Mouse (Mus musculus): Measurements from ENCODE around the gene Kcnk2. TPM values are rescaled to one million over a fixed set of nuclear protein-coding genes. Genes with fewer than 3 reads are reported as not detected.

Gene Kcnk2
- total RNA-seq (2014; fragmentation: Nextera tagmentation), result not detected in 2 replicates
- not detected in 2 replicates for total RNA-seq (2017)

DNA sequence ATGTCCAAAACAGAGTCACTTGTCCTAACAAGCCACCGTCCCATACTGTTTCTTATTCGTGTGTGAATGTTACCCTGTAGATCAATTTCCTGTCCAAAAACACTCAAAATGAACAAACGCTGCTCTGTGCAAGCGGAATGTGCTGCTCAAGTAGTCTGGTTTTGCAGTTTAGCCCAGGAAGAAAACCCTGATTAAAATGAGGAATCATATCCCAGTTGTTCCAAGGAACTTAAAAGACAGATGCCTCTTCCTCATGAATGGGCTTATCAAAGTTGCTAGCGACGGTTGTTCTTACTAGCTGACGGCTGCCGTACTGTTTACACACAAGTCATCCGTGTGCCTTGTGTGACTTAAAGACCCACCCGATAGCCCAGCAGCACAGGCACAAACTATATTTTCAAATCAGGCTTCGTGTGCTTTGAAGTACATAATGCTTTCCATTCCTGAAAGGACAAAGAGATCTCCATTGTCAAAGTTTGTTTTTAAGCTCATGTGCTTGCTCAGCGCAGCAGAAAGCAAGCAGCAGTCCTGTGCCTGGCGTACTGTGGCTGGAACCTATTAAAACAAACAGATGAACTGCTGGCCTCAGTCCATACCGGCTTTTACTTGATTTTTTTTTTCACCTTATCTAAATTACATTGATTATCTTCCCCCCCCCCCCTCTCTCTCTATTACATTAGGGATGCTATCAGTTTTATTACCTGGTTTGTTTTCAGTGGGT is at the start of gene Kcnk2:
Kcnk2 (minus strand) TSS at position 51 of the 721 bp plus-strand sequence.
- ATAC-seq (replicated peaks; ENCODE audit: poor library complexity, severe bottlenecking), result no peak

DNA sequence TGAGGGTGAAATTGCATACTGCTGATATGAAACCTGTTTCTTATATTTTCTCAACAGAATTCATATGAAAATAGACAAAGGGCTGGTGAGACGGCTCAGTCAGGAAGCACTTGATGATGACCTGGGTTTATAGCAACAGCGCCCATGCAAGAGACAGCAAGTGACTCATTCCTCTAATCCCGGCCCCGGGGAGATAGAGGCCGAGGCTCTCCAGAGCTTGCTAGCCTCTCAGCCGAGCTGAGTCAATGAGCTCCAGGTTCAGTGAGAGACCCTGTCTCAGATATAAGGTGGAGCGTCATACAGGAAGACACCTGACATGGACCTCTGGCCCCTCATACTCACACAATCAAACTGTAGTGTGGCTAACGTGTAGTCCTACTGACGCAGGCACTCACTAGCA is 38.7 kb upstream of the Kcnk2 start:
- no peak for ATAC-seq (replicated peaks; ENCODE audit: poor library complexity, severe bottlenecking)

DNA sequence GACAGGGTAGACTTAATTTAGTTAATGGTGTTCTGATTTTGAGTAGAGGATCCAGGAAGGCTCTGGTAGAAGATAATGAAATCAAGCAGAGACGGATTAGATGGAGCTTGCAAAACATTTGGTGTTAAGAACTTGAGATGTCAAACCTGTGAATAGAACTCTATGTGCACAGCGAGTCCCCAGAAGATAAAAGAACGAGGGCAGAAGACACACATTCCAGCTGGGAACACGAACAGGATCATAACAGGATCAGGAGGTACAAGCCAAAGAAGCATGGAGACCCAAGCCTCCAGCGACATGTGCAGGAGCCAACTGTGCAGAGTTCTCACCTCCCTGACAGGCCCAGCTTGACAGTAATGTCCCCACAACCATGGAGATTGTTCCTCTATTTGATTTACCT is 35.1 kb upstream of the Kcnk2 start:
- no peak for ATAC-seq (replicated peaks; ENCODE audit: poor library complexity, severe bottlenecking)

DNA sequence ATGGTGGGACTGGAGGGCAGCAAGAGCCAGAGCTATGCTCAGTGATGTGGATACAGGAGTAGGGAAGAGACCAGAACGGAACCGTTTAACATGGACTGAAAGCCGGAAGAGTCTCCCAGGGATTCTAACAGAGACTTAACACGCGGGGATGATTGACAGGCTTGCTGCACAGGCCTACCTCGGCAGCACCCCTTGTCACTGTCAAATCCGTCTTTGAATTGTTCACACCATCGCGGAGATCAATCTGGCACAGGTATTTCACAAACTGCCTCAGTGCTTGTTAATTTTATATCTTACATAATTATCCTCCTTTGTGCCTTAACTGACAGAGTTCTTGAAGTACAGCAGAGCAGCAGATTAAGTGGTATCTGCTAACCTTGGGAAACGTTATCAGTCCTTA is 33.4 kb upstream of the Kcnk2 start:
- no peak for ATAC-seq (replicated peaks; ENCODE audit: poor library complexity, severe bottlenecking)

DNA sequence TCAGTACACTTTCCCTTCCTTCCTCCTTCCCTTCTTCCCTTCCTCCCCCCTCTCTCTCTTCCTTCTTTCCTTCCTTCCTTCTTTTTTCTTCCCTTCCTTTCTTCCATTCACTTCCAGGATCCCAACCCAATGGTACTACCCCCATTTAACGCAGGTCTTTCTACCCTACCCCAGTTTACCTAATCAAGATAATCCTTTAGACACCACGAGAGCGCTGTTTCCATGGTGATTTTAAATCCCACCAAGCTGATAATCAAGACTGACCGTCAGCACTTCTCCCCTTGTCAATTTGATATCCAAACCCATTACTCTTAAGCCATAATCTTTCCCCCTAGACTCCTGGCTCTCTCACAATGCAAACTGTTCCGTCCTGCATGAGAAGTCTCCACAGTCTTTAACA is 29.4 kb upstream of the Kcnk2 start:
- ATAC-seq (replicated peaks; ENCODE audit: poor library complexity, severe bottlenecking), result no peak

DNA sequence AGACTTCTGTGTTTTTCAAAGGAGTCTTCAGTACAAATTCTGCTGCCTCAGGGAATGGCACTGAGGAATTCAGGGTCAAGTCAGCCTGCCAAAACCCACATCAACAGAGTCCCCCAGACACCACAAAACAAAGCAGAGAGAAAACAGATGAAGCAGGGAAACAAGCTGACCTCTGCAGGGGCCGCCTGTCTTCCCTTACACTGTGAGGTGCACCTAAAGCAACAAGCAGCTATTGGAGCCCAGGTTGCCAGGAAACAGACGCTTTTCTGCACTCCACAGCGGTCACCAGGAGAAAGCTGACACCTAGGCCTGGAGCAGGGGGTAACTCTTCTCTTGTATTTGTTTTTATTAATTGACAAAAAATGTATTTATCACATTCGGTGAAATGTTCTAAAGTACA is 28.5 kb upstream of the Kcnk2 start:
- ATAC-seq (replicated peaks; ENCODE audit: poor library complexity, severe bottlenecking), result no peak

DNA sequence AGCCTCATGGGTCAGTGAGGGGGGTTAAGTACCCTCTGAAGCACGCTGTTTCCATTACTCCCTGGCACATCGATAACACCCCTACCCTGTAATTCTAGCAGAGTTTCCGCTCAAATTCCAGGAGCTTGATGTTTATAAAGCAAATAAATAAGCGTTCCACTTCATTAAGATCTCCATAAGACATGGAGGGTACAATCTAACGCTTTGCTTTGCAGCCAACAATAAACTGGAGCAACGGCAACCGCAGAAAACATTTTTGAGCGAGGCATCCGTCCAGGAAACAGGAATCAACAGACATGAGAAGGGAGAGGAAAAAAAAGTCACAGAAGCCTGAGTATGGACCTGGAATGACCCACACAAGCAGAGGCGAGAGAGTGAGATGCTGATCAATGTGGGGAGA is 27.5 kb upstream of the Kcnk2 start:
- ATAC-seq (replicated peaks; ENCODE audit: poor library complexity, severe bottlenecking), result no peak

DNA sequence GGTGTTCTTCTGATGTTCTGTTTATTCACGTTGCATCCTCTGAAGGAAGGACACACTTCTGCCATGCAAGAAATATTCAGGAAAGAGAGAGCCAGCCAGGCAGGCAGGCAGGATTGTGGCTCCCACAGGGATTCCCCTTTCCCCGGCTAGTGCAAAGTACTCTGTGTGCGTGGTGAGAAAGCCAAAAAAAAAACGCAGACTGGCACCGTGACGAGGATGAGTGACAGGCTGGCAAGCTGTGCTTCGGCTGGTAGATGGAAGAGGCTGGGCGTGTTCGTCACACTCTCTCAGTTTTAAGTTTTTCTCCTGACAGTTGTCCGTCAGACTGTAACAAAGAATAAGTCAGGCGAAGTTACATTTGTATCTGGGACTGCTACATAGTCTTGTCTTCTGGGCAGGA is 24.2 kb upstream of the Kcnk2 start:
- no peak for ATAC-seq (replicated peaks; ENCODE audit: poor library complexity, severe bottlenecking)

DNA sequence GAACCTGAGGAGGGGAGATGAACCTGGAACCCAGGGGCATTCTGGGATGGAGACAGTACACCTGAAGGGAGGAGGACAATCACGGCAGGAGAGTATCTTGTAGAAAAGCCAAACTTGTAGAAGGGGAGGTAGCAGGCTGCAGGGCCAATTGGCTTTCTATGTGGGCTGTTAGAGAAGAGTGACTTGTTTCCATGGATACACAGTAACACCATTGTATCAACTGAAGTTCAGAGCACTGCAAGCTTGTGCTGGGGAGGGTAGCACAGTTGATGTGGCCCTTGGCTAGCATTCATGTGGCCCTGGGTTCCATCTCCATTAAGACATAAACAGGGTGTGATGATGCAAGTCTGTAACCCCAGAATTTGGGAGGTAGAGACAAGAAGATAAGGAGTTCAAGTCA is 17.8 kb upstream of the Kcnk2 start:
- ATAC-seq (replicated peaks; ENCODE audit: poor library complexity, severe bottlenecking), result no peak

DNA sequence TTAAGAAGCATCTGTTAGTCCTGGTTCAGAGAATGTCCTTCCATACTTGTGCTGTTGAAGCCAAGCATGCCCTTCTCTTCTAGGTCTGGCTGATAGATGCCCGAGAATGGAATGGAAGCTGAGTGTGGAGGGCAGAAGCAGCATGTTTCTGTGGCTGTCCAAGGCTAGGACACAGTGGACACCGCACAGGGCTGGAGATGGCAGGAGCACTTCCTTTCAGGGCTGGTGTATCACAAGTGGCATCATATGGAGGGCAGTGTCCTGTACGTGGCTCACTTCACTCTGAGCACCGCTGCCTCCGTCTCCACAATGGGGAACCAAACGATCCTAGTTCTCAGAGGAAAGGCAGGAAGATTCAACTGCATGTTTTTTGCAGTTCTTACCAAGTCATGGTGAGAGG is 7.8 kb upstream of the Kcnk2 start:
- no peak for ATAC-seq (replicated peaks; ENCODE audit: poor library complexity, severe bottlenecking)

DNA sequence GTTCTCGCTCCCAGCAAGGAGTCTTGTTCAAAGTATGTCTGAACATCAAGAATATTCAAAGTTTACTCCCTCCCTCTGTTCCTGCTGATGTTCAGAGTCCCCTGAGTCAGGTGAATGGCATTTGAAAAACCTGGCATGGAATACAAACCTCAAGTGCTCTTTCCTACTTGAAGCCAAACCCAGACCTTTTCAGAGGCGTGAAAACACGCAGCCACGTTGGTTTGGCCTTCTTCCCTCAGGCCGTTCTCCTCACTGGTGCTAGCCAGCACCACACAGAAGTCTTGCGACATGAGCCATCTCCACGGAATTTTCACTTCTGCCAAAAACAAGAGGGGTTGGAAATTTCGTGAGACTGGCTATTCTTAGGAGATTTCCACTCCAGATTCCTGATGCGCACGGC is 3.1 kb upstream of the Kcnk2 start:
- ATAC-seq (replicated peaks; ENCODE audit: poor library complexity, severe bottlenecking), result no peak

DNA sequence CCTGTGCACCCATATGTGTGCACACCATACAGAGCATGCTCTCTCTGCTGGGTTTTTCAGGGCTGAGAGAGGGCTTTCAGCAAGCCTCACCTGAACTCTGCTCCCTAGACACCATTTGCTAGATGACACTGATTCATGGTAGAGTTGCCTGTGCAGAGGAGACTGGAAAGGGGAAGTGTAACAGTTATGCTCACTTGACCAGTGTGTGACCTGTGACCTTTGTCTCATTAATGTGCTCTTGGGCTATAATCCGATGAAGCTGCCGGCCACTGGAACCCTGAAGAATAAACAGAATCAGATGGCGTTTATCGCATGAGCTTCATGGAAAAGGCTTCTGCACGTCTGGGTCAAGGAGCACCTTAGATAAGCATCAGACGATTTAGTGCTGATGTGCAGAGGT is 1.5 kb upstream of the Kcnk2 start:
- no peak for ATAC-seq (replicated peaks; ENCODE audit: poor library complexity, severe bottlenecking)

DNA sequence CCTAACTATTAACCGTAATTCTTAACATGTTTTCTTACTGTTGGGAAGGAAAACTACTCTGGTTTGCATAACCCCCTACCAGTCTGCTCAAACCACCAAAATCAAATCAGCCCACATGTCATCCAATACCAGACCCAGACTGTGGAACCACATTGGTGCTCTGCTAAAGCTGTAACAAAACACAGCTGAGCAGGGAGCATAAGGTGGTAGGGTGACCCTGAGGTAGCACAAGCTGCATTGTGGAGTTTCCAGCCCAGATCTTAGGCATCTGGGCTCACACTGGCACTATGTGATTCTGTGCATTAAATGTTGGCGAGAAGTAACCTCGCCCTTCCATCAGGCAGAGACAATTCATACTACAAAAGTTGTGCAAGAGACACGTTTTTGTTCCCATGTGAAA is 1.1 kb upstream of the Kcnk2 start:
- ATAC-seq (replicated peaks; ENCODE audit: poor library complexity, severe bottlenecking), result no peak

DNA sequence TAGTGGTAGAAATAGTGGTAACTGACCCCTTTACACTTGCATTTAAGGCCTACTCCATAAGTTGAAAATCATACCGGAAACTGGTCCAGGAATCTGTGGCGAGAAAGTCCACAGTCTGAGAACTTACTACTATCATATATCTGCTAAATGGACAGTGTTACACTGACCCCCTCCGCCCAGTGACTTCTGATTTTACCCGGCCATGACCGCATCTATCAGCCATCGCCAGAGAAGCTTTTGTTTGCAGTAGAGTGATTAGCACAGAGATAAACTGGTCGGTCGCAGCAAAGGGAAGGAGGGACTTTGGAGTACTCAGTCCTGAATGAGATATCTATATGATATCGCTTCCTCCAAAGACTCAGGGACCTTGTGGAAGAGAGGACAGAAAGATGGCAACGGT is 15.2 kb downstream of the Kcnk2 start:
- no peak for ATAC-seq (replicated peaks; ENCODE audit: poor library complexity, severe bottlenecking)

DNA sequence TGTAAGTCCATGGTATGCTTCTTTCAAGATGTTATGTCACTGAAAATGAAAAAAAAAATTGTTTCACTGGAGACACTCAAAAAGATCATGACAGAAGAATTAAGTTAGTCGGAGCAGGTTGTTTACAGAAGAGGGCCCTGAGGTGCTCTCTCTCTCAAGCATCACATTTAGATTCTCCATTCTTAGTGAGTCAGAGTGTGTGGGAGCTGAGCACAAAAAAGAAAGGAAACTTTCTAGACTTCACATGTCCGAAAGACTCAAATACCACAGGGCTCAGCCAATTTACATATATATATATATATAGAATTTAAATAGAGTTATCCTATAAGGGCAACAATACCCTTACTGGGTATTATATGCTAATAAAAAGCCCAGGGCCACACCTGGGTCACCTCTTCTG is 15.9 kb downstream of the Kcnk2 start:
- ATAC-seq (replicated peaks; ENCODE audit: poor library complexity, severe bottlenecking), result no peak

DNA sequence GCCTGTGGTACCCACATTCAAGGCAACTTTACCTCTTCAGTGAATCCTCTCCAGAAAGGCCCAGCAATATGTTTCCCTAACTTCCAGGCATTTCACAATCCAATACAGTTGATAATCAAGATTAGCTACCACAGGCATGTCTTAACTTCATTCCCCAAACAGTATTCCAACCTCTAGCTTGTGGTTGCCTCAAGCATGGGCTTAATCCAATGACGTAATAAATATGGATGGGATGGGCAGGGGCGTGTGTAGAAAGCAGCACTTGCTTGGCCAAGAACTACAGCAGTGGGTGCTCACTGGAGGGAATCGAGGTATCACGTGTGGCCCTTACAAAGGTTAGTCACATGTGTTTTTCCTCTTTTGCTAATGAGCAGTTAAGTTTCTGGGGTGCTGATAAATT is 34.4 kb downstream of the Kcnk2 start:
- ATAC-seq (replicated peaks; ENCODE audit: poor library complexity, severe bottlenecking), result no peak

DNA sequence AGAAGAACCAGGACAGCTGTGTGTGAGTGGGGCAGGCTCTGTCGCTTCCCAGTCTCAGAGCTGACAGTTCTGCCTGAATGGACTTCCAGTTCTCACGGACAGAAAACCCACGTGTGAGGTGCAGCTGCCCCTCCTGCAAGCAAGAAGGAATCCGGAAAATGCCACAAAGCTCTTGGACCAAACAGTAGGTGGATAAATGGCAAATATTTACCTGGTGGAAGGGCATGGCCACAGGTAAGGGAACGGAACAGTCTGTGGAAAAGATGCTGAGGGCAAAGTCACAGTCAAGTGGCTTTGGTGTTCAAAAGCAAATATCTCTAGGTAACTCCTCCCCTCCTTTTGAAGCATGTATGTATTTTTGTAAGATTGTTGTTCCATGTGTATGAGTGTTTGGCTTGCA is 37.9 kb downstream of the Kcnk2 start:
- no peak for ATAC-seq (replicated peaks; ENCODE audit: poor library complexity, severe bottlenecking)

DNA sequence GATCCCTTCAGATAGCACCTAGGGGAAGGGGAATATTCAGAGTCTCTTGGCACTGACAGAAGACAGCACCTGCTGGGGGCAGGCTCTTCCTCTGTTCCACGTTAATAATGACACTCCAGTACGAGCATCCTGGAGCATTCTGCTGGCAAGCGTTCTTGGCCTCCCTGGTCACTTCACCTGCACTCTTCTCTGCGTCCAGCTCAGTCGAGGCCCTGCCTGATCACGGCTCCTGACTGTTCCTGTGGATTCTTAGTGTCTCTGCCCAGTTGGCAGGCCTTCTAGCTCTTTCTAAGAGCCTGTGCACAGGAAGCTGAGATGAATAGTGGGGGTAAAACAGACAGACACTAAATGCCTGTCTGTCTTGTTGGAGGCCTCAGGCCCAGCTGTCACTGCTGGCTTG is 39.5 kb downstream of the Kcnk2 start:
- no peak for ATAC-seq (replicated peaks; ENCODE audit: poor library complexity, severe bottlenecking)

DNA sequence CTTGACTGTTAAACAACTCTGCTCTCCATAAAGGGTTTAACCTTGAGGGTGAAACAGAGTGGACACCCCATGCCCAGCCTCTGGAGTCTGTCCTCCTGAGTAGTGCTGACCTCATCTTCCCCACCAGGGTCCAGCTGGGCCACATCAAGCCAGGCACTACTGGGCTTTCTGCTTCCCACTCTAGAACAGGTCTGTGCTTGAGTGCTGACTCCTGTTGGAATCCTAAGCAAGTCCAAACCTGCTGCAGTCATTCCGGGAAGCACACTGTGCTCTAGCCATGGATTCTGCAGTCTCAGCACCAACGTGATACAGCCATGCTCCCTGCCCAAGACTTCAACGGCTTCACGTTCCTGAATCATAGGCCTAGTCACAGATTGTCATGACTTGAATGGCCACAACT is 42.4 kb downstream of the Kcnk2 start:
- no peak for ATAC-seq (replicated peaks; ENCODE audit: poor library complexity, severe bottlenecking)

DNA sequence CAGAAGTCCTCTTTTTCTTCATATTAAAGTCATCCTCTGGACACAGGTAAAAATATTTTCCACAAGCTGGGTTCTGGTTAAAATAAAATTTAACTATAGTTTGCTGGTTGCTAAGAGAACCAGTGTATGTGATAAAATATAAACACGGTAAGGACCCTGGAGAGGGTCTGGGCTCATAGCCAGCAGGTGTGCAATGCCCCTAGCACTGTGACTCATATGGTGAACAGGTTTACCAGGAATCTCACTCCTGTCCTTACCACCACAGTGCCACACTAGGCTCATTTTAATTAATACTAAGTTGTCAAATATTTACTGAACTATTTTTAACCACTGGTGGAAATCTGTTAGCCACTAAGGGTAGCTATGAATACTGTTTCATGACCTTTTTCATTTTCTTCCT is 48.2 kb downstream of the Kcnk2 start:
- no peak for ATAC-seq (replicated peaks; ENCODE audit: poor library complexity, severe bottlenecking)

DNA sequence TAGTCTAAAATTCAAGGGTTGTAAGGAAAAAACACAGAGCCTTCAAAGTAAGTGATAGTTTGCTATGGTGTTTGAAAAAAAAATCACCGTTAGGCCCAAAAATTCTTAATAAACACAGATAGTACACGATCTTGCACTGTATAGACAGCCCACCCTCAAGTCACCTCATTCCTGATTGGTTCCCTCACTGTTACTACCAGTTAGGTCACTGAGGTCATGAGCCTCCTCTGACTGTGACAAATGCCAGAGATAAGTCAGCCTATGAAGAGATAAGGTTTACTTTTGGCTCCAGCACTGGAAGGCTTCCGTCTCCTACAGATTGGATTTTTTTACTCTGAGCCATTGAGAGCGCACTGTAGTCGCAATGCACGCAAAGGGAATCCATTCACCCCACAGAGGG is 50.3 kb downstream of the Kcnk2 start:
- no peak for ATAC-seq (replicated peaks; ENCODE audit: poor library complexity, severe bottlenecking)

DNA sequence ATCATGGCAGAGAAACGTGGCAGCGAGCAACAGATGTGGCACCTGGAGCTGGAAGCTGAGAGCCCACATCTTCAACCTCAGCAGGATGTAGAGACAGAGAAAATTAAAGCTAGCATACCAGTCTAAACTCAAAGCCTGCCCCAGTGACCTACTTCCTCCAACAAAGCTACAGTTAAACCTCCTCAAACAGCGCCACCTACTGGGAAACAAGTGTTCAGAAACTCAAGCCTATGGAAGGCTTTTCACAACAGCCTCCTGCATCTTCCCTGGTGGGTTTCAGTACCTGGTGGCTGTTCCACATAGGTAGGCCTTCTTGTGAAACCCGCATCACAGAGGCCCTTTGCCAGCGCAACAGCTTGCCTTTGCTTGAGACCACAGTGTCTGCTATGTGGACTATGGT is 52.9 kb downstream of the Kcnk2 start:
- no peak for ATAC-seq (replicated peaks; ENCODE audit: poor library complexity, severe bottlenecking)

DNA sequence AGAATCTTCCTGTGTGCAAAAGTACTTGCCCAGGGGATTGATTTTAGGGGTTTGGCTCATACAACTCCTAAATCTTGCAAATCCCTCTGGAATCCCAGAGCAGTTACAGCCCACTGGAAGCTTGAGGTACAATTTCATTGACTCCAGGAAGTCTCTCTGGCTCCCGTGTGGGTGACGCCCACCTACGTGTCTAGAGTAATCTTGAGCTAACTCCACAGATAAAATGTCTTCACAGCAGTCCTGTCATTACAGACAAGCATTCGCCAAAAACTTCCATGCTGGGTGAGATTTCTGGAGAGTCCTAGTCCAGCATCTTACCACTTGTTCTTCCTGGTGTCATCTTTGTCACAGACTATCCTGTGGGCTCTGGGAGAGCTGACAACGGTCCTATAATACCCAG is 56.9 kb downstream of the Kcnk2 start:
- no peak for ATAC-seq (replicated peaks; ENCODE audit: poor library complexity, severe bottlenecking)
